8 mouse cellular contexts compared by ENCODE assay signal in genomic region chr4:143411566-143412218, GRCm38 (mm10). TPM values are rescaled to one million over a fixed set of nuclear protein-coding genes. Genes with fewer than 3 reads are reported as not detected.
DNase-seq lines count a peak whose midpoint lies in the region; ATAC-seq and TF ChIP-seq lines count a peak whose summit lies in the region.

No protein-coding gene starts in this region.

- DNase-seq in kidney, adult 2 months, result no peak
- no peak for DNase-seq in kidney, postnatal 10 days
- peak; percentile 7 for DNase-seq in MN1 (ENCODE audit: low spot score)
- DNase-seq in fat pad, adult 2 months (ENCODE audit: extremely low read depth, low read depth, low spot score), result peak; percentile 36
- DNase-seq in midbrain, embryonic 10.5 days (ENCODE audit: low spot score), result no peak
- no peak for DNase-seq in gastrocnemius, postnatal 10 days
- no peak for DNase-seq in adrenal gland, postnatal 36 days

- ATAC-seq in kidney, embryonic 15.5 days (replicated peaks; ENCODE audit: low FRiP score), result peak; percentile 27

- H3K4me2 ChIP-seq in kidney, embryonic 15.5 days, result peak overlapping the region; percentile 63

- H3K4me1 ChIP-seq in kidney, adult 2 months (ENCODE audit: control insufficient read depth, insufficient read depth, low read length), result no peaks in the 10 kb centered on the region
- peaks cover 7% of the 10 kb centered on the region for H3K4me1 ChIP-seq in kidney, embryonic 15.5 days
- peaks cover 8% of the 10 kb centered on the region for H3K4me1 ChIP-seq in midbrain, embryonic 10.5 days

- H3K9me3 ChIP-seq in kidney, embryonic 15.5 days (replicated peaks), result no peaks in the 10 kb centered on the region; the same call in 1 of the 2 replicates
- H3K9me3 ChIP-seq in midbrain, embryonic 10.5 days (replicated peaks), result peaks cover 8% of the 10 kb centered on the region; the same call in 1 of the 2 replicates

- H3K27me3 ChIP-seq in kidney, adult 2 months (replicated peaks; ENCODE audit: control insufficient read depth, insufficient read depth, low read length), result no peaks in the 10 kb centered on the region
- H3K27me3 ChIP-seq in kidney, embryonic 15.5 days, result 0 out of 2 replicates have a peak, but pooled peaks cover 3% of the 10 kb centered on the region
- no peaks in the 10 kb centered on the region for H3K27me3 ChIP-seq in midbrain, embryonic 10.5 days (ENCODE audit: low read depth, poor library complexity, severe bottlenecking)

- WGBS in kidney, adult 2 months, result 66% methylated on average over 5 of the region's 5 CpGs
- 65% methylated on average over 5 of the region's 5 CpGs for WGBS in kidney, embryonic 15.5 days
- whole genome bisulfite sequencing in midbrain, embryonic 10.5 days, result 70% methylated on average over 5 of the region's 5 CpGs

- H3K27ac ChIP-seq in kidney, adult 2 months (ENCODE audit: insufficient read depth, low read depth, low read length), result 0 out of 2 replicates have a peak overlapping the region, but pooled peaks have one; percentile 27
- H3K27ac ChIP-seq in kidney, embryonic 15.5 days, result no peak overlapping the region
- H3K27ac ChIP-seq in midbrain, embryonic 10.5 days (replicated peaks), result peak overlapping the region; percentile 88

- H3K4me3 ChIP-seq in kidney, adult 2 months (ENCODE audit: insufficient read depth, low read depth, low read length), result peak overlapping the region; percentile 38
- H3K4me3 ChIP-seq in kidney, embryonic 15.5 days (replicated peaks), result peak overlapping the region; percentile 73
- peak overlapping the region; percentile 66 for H3K4me3 ChIP-seq in midbrain, embryonic 10.5 days

- peak overlapping the region; percentile 53 for H3K9ac ChIP-seq in kidney, embryonic 15.5 days

- no peak for TF ChIP-seq POLR2A in kidney, adult 2 months (IDR thresholded peaks at IDR 0.05; ENCODE audit: low read depth, low read length)

- H3K36me3 ChIP-seq in kidney, adult 2 months (ENCODE audit: control insufficient read depth, insufficient read depth, low read length), result no peaks in the 10 kb centered on the region
- H3K36me3 ChIP-seq in kidney, embryonic 15.5 days, result peaks cover 27% of the 10 kb centered on the region
- peaks cover 28% of the 10 kb centered on the region for H3K36me3 ChIP-seq in midbrain, embryonic 10.5 days

- no peak for TF ChIP-seq CTCF in kidney, adult 2 months (conservative IDR thresholded peaks at IDR 0.05; ENCODE audit: insufficient read depth, insufficient read length, low read depth, low read length)

RNA-seq across cellular contexts. Expression of gene Pramef8, which starts 0.5 kb away (rescaled TPM):
- polyA plus RNA-seq in kidney, adult 2 months (2012; rRNA removed), result 5.1 and 5.7 TPM in 2 replicates
- 19.1 and 20.0 TPM in 2 replicates for polyA plus RNA-seq in kidney, embryonic 15.5 days (2015; fragmentation: Nextera tagmentation; extraction: Ambion mirVana)
- 19.5 and 23.8 TPM in 2 replicates for polyA plus RNA-seq in midbrain, embryonic 10.5 days (2016; fragmentation: Nextera tagmentation; extraction: Ambion mirVana)
- total RNA-seq in gastrocnemius, postnatal 10 days (2021), result 1 to 10 TPM; 7.3 TPM
- 10 to 100 TPM; 11.5 to 12.3 TPM for total RNA-seq in adrenal gland, postnatal 36 days (2021)

RNA-seq across cellular contexts. Expression of gene Pramel1, which starts 17.5 kb away (rescaled TPM):
- not detected in 2 replicates for polyA plus RNA-seq in kidney, adult 2 months (2012; rRNA removed)
- polyA plus RNA-seq in kidney, embryonic 15.5 days (2015; fragmentation: Nextera tagmentation; extraction: Ambion mirVana), result not detected in 2 replicates
- not detected in 2 replicates for polyA plus RNA-seq in midbrain, embryonic 10.5 days (2016; fragmentation: Nextera tagmentation; extraction: Ambion mirVana)
- under 1 TPM; 0.19 to 0.25 TPM for total RNA-seq in gastrocnemius, postnatal 10 days (2021)
- not detected for total RNA-seq in adrenal gland, postnatal 36 days (2021)

RNA-seq across cellular contexts. Expression of gene Oog4, which starts 38.4 kb away (rescaled TPM):
- not detected in 2 replicates for polyA plus RNA-seq in kidney, adult 2 months (2012; rRNA removed)
- polyA plus RNA-seq in kidney, embryonic 15.5 days (2015; fragmentation: Nextera tagmentation; extraction: Ambion mirVana), result not detected in 2 replicates
- polyA plus RNA-seq in midbrain, embryonic 10.5 days (2016; fragmentation: Nextera tagmentation; extraction: Ambion mirVana), result not detected in 2 replicates
- total RNA-seq in gastrocnemius, postnatal 10 days (2021), result not detected
- total RNA-seq in adrenal gland, postnatal 36 days (2021), result not detected

Comparison
In these comparisons a context has a peak if more than half of its experiments do, and no peak if none do; other contexts are left out.
1. DNase-seq: peak in MN1 (single experiment) and fat pad, adult 2 months (single experiment); none in kidney, adult 2 months (single experiment), kidney, postnatal 10 days (single experiment), midbrain, embryonic 10.5 days (single experiment), gastrocnemius, postnatal 10 days (single experiment) and adrenal gland, postnatal 36 days (0 of 2).
2. Peak in every context shown above with its lines, with median percentiles within 50 percentile points of each other: H3K4me3 ChIP-seq.